Mouse (Mus musculus) limb, embryonic 11.5 days (tissue): ENCODE measurements around the gene Med18. TPM values are rescaled to one million over a fixed set of nuclear protein-coding genes. Genes with fewer than 3 reads are reported as not detected.

Experiments used
- ATAC-seq: fragments of 200-750 bp; cut with Nextera tagmentation; 2 replicates; pipeline ENCODE4 v1.8.0; 2017; ENCODE audit warnings: low read depth; ENCODE audit not compliant: insufficient number of reproducible peaks, low FRiP score, low TSS enrichment
- DNase-seq: peaks from one replicate; pipeline ENCODE4 v3.0.0-alpha.2; 2015; ENCODE audit warnings: low spot score
- H3K27ac ChIP-seq: fragments of 300-500 bp; sonication (generic); replicated peaks from 2 replicates; pipeline ENCODE4 v1.5.1; 2014; ENCODE audit warnings: low read depth, mild to moderate bottlenecking, low read length
- H3K27me3 ChIP-seq: fragments of 300-500 bp; sonication (generic); 2 replicates; pipeline ENCODE4 v1.6.1; 2014; ENCODE audit warnings: mild to moderate bottlenecking, low read length, mixed read lengths; ENCODE audit not compliant: control insufficient read depth, insufficient read depth
- H3K36me3 ChIP-seq: fragments of 300-500 bp; sonication (generic); 2 replicates; pipeline ENCODE4 v1.6.1; 2014; ENCODE audit warnings: mild to moderate bottlenecking, low read length, moderate library complexity, mixed read lengths; ENCODE audit not compliant: control insufficient read depth, insufficient read depth
- H3K4me1 ChIP-seq: fragments of 300-500 bp; sonication (generic); 2 replicates; pipeline ENCODE4 v1.6.1; 2014; ENCODE audit warnings: low read length, mixed read lengths; ENCODE audit not compliant: control insufficient read depth, insufficient read depth
- H3K4me2 ChIP-seq: fragments of 300-500 bp; sonication (generic); 2 replicates; pipeline ENCODE4 v1.6.1; 2014; ENCODE audit warnings: low read depth, mild to moderate bottlenecking, moderate library complexity; ENCODE audit not compliant: severe bottlenecking
- H3K4me3 ChIP-seq: fragments of 300-500 bp; sonication (generic); 2 replicates; pipeline ENCODE4 v1.5.1; 2014; ENCODE audit warnings: low read depth, low read length
- H3K9ac ChIP-seq: fragments of 300-500 bp; sonication (generic); 2 replicates; pipeline ENCODE4 v1.6.1; 2014; ENCODE audit warnings: mild to moderate bottlenecking, low read length
- H3K9me3 ChIP-seq: fragments of 300-500 bp; sonication (generic); 2 replicates; pipeline ENCODE4 v1.6.1; 2016; ENCODE audit warnings: low read length; ENCODE audit not compliant: control insufficient read depth
- WGBS: fragments of 180-500 bp; shearing (Covaris S2); extraction: QIAGEN DNeasy Blood & Tissue Kit; methylation state at CpG from one replicate; pipeline ENCODE4 v1.1.7; 2014; 5-methylcytosine and 5-hydroxymethylcytosine counted together
- polyA plus RNA-seq: library from polyadenylated mRNA; unstranded; fragments of >200 nt; fragmentation: Nextera tagmentation; extraction: Ambion mirVana; gene quantifications from 2 replicates; pipeline ENCODE4 v1.2.1, GENCODE M21; 2014

Med18 gene
- polyA plus RNA-seq, 1 experiment from 2014 or later = 26.4 TPM

GRCm38 (mm10) chr4:132503344-132503743 is 39.6 kb upstream of the Med18 start:
- ATAC-seq = no peak
- Histone ChIP-seq H3K27ac (no peak overlapping the region), H3K4me2 (no peak overlapping the region), H3K27me3 (no peaks in the 10 kb centered on the region), H3K4me1 (no peaks in the 10 kb centered on the region), H3K9ac (no peak overlapping the region), H3K9me3 (no peaks in the 10 kb centered on the region), H3K4me3 (no peak overlapping the region), H3K36me3 (peaks cover 2% of the 10 kb centered on the region; the same call in 1 of the 2 replicates)
- WGBS = 80% methylated on average over 11 of the region's 11 CpGs
- DNase-seq = no peak

DNA sequence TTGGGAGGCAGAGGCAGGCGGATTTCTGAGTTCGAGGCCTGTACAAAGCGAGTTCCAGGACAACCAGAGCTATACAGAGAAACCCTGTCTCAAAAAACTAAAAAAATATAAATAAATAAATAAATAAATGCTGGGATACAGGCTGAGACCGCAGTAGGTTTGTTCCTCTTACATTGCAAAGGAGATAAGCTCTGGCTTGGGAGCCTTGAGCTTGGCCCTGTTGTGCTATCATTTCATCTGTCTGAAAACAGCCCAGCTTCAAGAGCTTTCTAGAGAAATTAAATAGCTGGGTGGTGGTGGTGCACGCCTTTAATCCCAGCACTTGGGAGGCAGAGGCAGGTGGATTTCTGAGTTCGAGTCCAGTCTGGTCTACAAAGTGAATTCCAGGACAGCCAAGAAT is 37.9 kb upstream of the Med18 start:
- Histone ChIP-seq H3K4me2 (no peak overlapping the region), H3K27ac (no peak overlapping the region), H3K9me3 (no peaks in the 10 kb centered on the region), H3K27me3 (no peaks in the 10 kb centered on the region), H3K4me1 (no peaks in the 10 kb centered on the region), H3K4me3 (no peak overlapping the region), H3K9ac (no peak overlapping the region), H3K36me3 (peaks cover 2% of the 10 kb centered on the region; the same call in 1 of the 2 replicates)
- no peak for DNase-seq
- ATAC-seq = no peak
- 94% methylated on average over 6 of the region's 6 CpGs for WGBS

- WGBS = 89% methylated on average over 20 of the region's 20 CpGs
- no peaks in the 10 kb centered on the region for H3K9me3 ChIP-seq
- 0 out of 2 replicates have a peak, but pooled peaks cover 3% of the 10 kb centered on the region for H3K4me1 ChIP-seq
- no peak overlapping the region for H3K4me2 ChIP-seq
- ATAC-seq (no peak), DNase-seq (no peak)
- no peak overlapping the region for H3K4me3 ChIP-seq
- peaks cover 3% of the 10 kb centered on the region; the same call in 1 of the 2 replicates for H3K36me3 ChIP-seq
- no peak overlapping the region for H3K9ac ChIP-seq
- H3K27me3 ChIP-seq = no peaks in the 10 kb centered on the region
- no peak overlapping the region for H3K27ac ChIP-seq
These were observed 30.7 kb upstream of the Med18 start for GRCm38 (mm10) chr4:132494271-132494918.

GRCm38 (mm10) chr4:132492178-132493060 is 28.7 kb upstream of the Med18 start:
- H3K27ac ChIP-seq = no peak overlapping the region
- 0 out of 2 replicates have a peak, but pooled peaks cover 3% of the 10 kb centered on the region for H3K4me1 ChIP-seq
- no peaks in the 10 kb centered on the region for H3K9me3 ChIP-seq
- H3K9ac ChIP-seq = no peak overlapping the region
- peaks cover 2% of the 10 kb centered on the region; the same call in 1 of the 2 replicates for H3K36me3 ChIP-seq
- no peaks in the 10 kb centered on the region for H3K27me3 ChIP-seq
- 84% methylated on average over 10 of the region's 10 CpGs for WGBS
- H3K4me2 ChIP-seq = no peak overlapping the region
- H3K4me3 ChIP-seq = no peak overlapping the region
- ATAC-seq = no peak
- no peak for DNase-seq

DNA sequence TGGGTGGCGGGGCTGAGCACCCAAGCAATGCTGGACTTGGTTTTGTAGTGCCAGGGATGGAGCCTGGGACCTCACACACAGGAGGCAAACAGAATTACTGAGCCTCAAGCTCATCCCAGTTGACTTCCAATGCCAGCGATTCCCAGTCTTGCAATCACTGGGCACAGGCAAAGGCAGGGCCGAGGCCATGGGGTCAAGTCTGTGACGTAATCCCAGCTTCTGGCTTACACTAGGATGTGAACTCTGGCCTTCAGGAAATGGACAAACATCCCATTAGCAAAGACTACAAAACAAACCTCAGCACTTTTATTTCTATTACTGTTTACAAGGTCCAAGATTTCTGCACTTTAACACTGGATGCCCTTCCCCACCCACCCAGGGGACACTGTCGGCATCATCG is 28.0 kb upstream of the Med18 start:
- no peak overlapping the region for H3K4me3 ChIP-seq
- H3K36me3 ChIP-seq = peaks cover 2% of the 10 kb centered on the region; the same call in 1 of the 2 replicates
- H3K4me2 ChIP-seq = no peak overlapping the region
- no peak overlapping the region for H3K27ac ChIP-seq
- no peak overlapping the region for H3K9ac ChIP-seq
- no peaks in the 10 kb centered on the region for H3K9me3 ChIP-seq
- H3K4me1 ChIP-seq = 0 out of 2 replicates have a peak, but pooled peaks cover 3% of the 10 kb centered on the region
- ATAC-seq (no peak), DNase-seq (no peak)
- WGBS = 86% methylated on average over 6 of the region's 6 CpGs
- no peaks in the 10 kb centered on the region for H3K27me3 ChIP-seq

DNA sequence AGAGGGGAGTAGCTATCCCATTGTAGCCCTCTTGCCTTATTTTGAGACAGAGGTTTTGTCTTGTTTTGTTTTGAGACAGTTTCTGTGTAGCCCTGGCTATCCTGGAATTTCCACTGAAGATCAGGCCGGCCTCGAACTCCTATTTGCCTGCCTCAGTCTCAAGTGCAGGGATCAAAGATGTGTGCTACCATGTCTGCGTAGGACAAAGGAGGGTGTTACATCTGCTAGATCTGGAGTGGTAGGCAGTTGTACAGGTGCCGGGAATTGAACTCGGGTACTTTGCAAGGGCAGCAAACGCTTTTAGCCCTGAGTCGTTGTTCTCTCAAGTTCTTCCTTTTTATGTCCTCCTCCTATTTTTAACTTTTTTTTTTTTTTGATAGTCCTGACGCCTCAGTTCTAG is 27.3 kb upstream of the Med18 start:
- Histone ChIP-seq H3K4me3 (no peak overlapping the region), H3K9me3 (no peaks in the 10 kb centered on the region), H3K9ac (no peak overlapping the region), H3K4me1 (0 out of 2 replicates have a peak, but pooled peaks cover 3% of the 10 kb centered on the region), H3K4me2 (no peak overlapping the region), H3K36me3 (peaks cover 2% of the 10 kb centered on the region; the same call in 1 of the 2 replicates), H3K27ac (no peak overlapping the region), H3K27me3 (no peaks in the 10 kb centered on the region)
- no peak for ATAC-seq
- 94% methylated on average over 8 of the region's 8 CpGs for WGBS
- DNase-seq = no peak

DNA sequence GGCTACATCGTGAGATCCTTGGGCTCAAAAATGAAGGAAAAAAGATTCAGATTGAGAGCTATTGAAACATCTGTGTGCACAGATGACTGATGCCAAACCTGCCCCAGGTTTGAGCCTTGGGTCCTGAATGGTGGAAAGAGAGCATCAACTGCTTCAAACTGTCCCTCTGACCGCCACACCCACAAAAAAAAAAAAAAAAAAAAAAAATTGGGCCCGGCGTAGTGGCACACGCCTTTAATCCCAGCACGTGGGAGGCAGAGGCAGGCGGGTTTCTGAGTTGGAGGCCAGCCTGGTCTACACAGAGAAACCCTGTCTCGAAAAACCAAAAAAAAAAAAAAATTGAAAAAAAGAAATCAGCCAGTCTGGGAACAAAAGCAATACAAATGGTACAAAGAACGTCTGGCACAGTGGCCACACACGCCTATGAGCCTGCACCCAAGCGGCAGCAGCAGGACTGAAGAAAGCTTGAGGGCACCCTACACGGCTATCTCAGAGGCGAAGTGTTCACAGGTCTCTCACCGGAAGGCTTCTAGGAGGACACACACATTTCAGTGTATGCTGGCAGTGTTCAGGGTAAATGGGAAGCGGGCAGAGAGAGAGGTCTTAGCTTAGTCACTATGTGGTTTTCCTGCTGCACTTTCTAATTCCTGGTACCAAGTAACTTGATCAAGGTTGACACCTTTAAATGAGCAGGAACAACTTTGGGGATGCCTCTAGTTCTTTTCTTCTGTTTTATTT is 26.7 kb upstream of the Med18 start:
- WGBS = 93% methylated on average over 15 of the region's 15 CpGs
- ATAC-seq = no peak
- H3K4me1 ChIP-seq = 0 out of 2 replicates have a peak, but pooled peaks cover 3% of the 10 kb centered on the region
- peaks cover 2% of the 10 kb centered on the region; the same call in 1 of the 2 replicates for H3K36me3 ChIP-seq
- no peak overlapping the region for H3K4me3 ChIP-seq
- no peak overlapping the region for H3K27ac ChIP-seq
- no peak overlapping the region for H3K4me2 ChIP-seq
- H3K9me3 ChIP-seq = no peaks in the 10 kb centered on the region
- DNase-seq = no peak
- no peak overlapping the region for H3K9ac ChIP-seq
- H3K27me3 ChIP-seq = no peaks in the 10 kb centered on the region

- Histone ChIP-seq H3K4me3 (no peak overlapping the region), H3K4me1 (no peaks in the 10 kb centered on the region), H3K36me3 (0 out of 2 replicates have a peak, but pooled peaks cover 2% of the 10 kb centered on the region), H3K4me2 (no peak overlapping the region), H3K9me3 (no peaks in the 10 kb centered on the region), H3K27ac (no peak overlapping the region), H3K9ac (no peak overlapping the region), H3K27me3 (no peaks in the 10 kb centered on the region)
- no peak for ATAC-seq
- DNase-seq = no peak
- 64% methylated on average over 6 of the region's 6 CpGs for WGBS
These were observed 25.3 kb upstream of the Med18 start for GRCm38 (mm10) chr4:132488976-132489375.
